Mouse (Mus musculus) erythroblast, embryonic 14.5 days (primary cell): ENCODE measurements around the gene Brd2.

Source experiments
- GATA1 ChIP-seq: IDR thresholded peaks from 2 replicates; pipeline ENCODE4 v1.6.1; 2012; ENCODE audit warnings: low read length, inconsistent platforms, mixed read lengths
- TAL1 ChIP-seq: IDR thresholded peaks from 3 replicates; pipeline ENCODE4 v1.6.1; 2012; ENCODE audit warnings: low read length, inconsistent platforms, mixed read lengths

- TF ChIP-seq GATA1 (no peak), TAL1 (no peak)
These were observed 601 bp downstream of the Brd2 start for GRCm38 (mm10) chr17:34121879-34122187.
